Mouse (Mus musculus) monocyte, adult 5-6 weeks (primary cell): Measurements from ENCODE around the gene Lclat1. TPM values are rescaled to one million over a fixed set of nuclear protein-coding genes. Genes with fewer than 3 reads are reported as not detected.
A peak's percentile ranks its signal among the peaks of the same experiment; 100 is the strongest.

ENCODE experiments used
- ATAC-seq: fragments of 153-309, 156-312 bp; replicated peaks from 2 replicates; pipeline ENCODE4 v1.8.0; 2017; ENCODE audit warnings: mild to moderate bottlenecking; ENCODE audit not compliant: low TSS enrichment, insufficient number of reproducible peaks, severe bottlenecking, poor library complexity, low FRiP score
- total RNA-seq: library from RNA; stranded (forward); fragments of 200-1000, 200-491, 200-594 nt; gene quantifications from 3 replicates; pipeline ENCODE4 v1.2.3, GENCODE M21; 2017

The Lclat1 gene
- total RNA-seq, 1 experiment from 2014 or later: 6.3 TPM

GRCm38 (mm10) chr17:73174083-73174562, 66.3 kb downstream of the Lclat1 start:
- ATAC-seq: peak; percentile 78

- no peak for ATAC-seq
Observed at GRCm38 (mm10) chr17:73175720-73176119, 67.9 kb downstream of the Lclat1 start.

GRCm38 (mm10) chr17:73177079-73177478, 69.3 kb downstream of the Lclat1 start:
- no peak for ATAC-seq

GRCm38 (mm10) chr17:73186929-73187328, 79.1 kb downstream of the Lclat1 start:
- ATAC-seq: no peak

GRCm38 (mm10) chr17:73194146-73194545, 86.4 kb downstream of the Lclat1 start:
- no peak for ATAC-seq

- ATAC-seq: no peak
Observed at GRCm38 (mm10) chr17:73194575-73194974, 86.8 kb downstream of the Lclat1 start.

GRCm38 (mm10) chr17:73195074-73195723, 87.4 kb downstream of the Lclat1 start:
- no peak for ATAC-seq

- ATAC-seq: no peak
Observed at GRCm38 (mm10) chr17:73196139-73196538, 88.4 kb downstream of the Lclat1 start.

GRCm38 (mm10) chr17:73197724-73198123, 89.9 kb downstream of the Lclat1 start:
- no peak for ATAC-seq

GRCm38 (mm10) chr17:73199387-73199786, 91.6 kb downstream of the Lclat1 start:
- no peak for ATAC-seq

- ATAC-seq: no peak
Observed at GRCm38 (mm10) chr17:73200380-73200779, 92.6 kb downstream of the Lclat1 start.

GRCm38 (mm10) chr17:73203642-73204332, 96.0 kb downstream of the Lclat1 start:
- no peak for ATAC-seq

- ATAC-seq: no peak
Observed at GRCm38 (mm10) chr17:73210960-73211531, 103.3 kb downstream of the Lclat1 start.

GRCm38 (mm10) chr17:73212754-73213153, 105.0 kb downstream of the Lclat1 start:
- ATAC-seq: no peak

GRCm38 (mm10) chr17:73213187-73213586, 105.4 kb downstream of the Lclat1 start:
- no peak for ATAC-seq

GRCm38 (mm10) chr17:73213677-73214076, 105.9 kb downstream of the Lclat1 start:
- no peak for ATAC-seq

- no peak for ATAC-seq
Observed at GRCm38 (mm10) chr17:73217274-73217673, 109.5 kb downstream of the Lclat1 start.

GRCm38 (mm10) chr17:73220746-73221145, 113.0 kb downstream of the Lclat1 start:
- no peak for ATAC-seq

GRCm38 (mm10) chr17:73222077-73222476, 114.3 kb downstream of the Lclat1 start:
- no peak for ATAC-seq

GRCm38 (mm10) chr17:73225442-73225841, 117.7 kb downstream of the Lclat1 start:
- ATAC-seq: no peak
